Mouse (Mus musculus) spleen, embryonic (tissue): ENCODE results near the gene Sec31b.

Source experiments
- CTCF ChIA-PET: fragments of 350-600 bp; sonication (Branson Sonifier 250); formaldehyde crosslinking; loops from one replicate; lab custom pipeline; 2022; lab: Charles Lee

The Sec31b gene

DNA sequence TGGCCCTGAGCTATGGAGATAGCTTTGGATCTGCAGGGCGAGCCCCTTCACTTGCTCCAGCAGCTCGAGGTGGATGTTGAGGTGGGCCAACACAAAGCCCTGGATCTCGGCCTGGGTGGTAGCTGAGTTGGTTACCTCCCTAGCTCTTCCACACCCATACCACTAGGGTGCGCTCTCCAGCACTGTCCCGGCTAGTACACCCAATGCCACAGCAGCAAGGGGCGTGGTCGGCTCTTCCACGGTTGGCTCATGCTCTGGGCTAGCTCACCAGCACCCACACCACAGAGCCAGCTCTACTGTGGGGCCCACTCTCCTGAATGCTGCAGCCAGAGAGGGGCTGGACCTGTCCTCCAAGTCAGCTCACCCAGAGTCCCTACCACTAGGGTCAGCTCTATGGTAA is 58.4 kb downstream of the Sec31b start:
- CTCF ChIA-PET, result interaction anchor here (0.5 to 0.7 kb wide), 2 partner anchors 15 to 718 kb away, joined by 3 read pairs; no protein-coding TSS in a partner anchor

DNA sequence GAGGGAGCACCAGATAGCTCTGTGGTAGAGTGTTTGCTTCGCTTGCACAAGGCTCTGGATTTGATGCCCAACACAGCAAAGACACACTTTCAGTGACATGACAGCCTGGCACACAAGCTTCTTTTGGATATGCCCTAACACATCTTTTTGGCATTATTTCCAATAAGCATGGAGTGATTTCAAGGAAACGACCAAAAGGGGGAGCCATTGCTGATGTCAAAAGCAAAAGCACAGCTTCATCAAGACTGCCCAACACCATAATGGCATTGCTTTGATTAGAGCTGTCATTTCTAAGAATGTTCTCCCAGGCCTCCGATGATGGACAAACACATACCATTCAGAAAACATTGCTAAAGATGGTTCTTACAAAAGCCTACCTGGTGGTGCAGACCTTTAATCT is 69.1 kb downstream of the Sec31b start:
- CTCF ChIA-PET, result no interaction called here

DNA sequence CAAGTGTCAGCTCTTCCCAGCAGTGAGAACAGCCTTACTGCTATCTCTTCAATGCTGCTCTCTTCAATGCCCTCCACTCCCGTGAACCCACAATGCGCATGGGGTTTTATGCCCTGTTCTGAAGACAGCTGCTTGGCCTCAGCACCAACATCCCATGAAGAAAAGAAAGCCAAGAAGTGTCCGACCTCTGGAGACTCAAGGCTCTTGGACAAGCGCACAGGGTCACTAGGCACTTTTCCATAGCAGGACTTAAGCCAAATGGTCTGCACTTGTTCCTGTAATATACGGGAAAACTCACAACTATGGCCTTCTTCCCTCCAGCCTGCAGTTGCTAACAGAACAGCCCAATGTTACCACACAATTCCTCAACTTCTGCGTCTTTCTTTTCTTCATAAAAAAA is 70.4 kb downstream of the Sec31b start:
- CTCF ChIA-PET, result no interaction called here

DNA sequence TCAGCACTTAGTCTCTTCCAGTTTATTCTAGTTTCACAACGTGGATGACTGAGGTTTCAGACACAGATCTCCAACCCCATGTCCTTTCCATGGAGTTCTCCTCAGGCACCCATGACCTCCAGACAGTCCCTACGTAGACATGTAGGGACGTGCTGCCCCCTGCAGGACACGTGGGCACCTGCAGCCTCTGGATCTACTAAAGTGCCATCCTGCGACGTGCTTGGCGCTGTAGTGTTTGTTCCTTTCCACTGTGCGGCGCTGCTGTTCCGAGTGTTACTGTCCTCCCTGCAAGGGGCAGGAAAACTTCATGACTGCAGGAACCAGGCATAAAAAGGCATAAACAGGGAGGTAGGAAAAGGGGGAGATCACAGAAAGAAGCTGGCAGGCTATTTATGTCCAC is 71.5 kb downstream of the Sec31b start:
- CTCF ChIA-PET, result interaction anchor here (0.6 kb wide), 1 partner anchor 12 kb away, joined by 12 read pairs; no protein-coding TSS in a partner anchor
